In the genomic region with DNA sequence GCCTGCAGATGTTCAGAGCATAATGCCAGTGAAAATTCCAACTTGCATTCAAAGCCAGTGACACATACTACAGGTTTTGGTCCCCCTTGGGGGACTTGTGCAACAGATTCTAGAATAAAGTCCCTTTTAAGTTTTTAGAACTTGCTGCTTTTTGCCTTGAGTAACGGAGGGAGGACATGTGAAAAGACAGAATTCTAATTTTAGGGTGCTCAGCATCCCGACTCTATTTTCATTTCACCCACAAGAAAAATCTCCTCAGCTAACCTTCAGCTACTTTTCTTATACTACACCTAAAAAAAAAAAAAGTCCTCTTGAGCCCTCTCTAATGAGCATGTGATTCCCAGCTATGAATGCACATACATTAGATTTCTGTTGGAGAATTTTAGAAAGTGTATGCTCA, we compare ENCODE assay signal across 28 mouse cellular contexts.
DNase-seq lines count a peak whose midpoint lies in the region; ATAC-seq and TF ChIP-seq lines count a peak whose summit lies in the region.
"Had no signal": no experiment of that assay in that cellular context is flagged by ENCODE, and none has a peak within 500 bp of the region (broad histone marks: within the 10 kb centered on the region; RNA-seq: fewer than 3 reads in every experiment).

No protein-coding gene starts in this region.

- WGBS in limb, embryonic 10.5 days: 90% methylated on average over 2 of the region's 2 CpGs

- no peak overlapping the region for H3K4me3 ChIP-seq in left cerebral cortex, adult 2 months
- no peak overlapping the region for H3K4me3 ChIP-seq in limb, embryonic 10.5 days
- H3K4me3 ChIP-seq: embryonic facial prominence, embryonic 13.5 days; embryonic facial prominence, embryonic 15.5 days; erythroblast, embryonic 14.5 days; forebrain, embryonic 10.5 days; forebrain, embryonic 12.5 days had no signal

- H3K36me3 ChIP-seq in limb, embryonic 10.5 days: no peaks in the 10 kb centered on the region
- H3K36me3 ChIP-seq: embryonic facial prominence, embryonic 13.5 days; embryonic facial prominence, embryonic 15.5 days; forebrain, embryonic 10.5 days; forebrain, embryonic 12.5 days; G1E had no signal

- peak overlapping the region; percentile 49; the same call in 1 of the 2 replicates for H3K27ac ChIP-seq in left cerebral cortex, adult 2 months
- no peak overlapping the region for H3K27ac ChIP-seq in limb, embryonic 10.5 days
- H3K27ac ChIP-seq: embryonic facial prominence, embryonic 13.5 days; embryonic facial prominence, embryonic 15.5 days; forebrain, embryonic 10.5 days; forebrain, embryonic 12.5 days had no signal

- TF ChIP-seq CTCF in left cerebral cortex, adult 2 months (IDR thresholded peaks at IDR 0.05): no peak

- H3K4me1 ChIP-seq in limb, embryonic 10.5 days: no peaks in the 10 kb centered on the region
- H3K4me1 ChIP-seq: embryonic facial prominence, embryonic 13.5 days; embryonic facial prominence, embryonic 15.5 days; forebrain, embryonic 10.5 days; forebrain, embryonic 12.5 days had no signal

- DNase-seq in frontal cortex, postnatal 14 days (ENCODE audit: low spot score in 2 of 2): no peak
- DNase-seq in left cerebral cortex, adult 2 months (ENCODE audit: extremely low spot score in 1 of 2, low spot score in 2 of 2): no peak
- no peak for DNase-seq in left cerebral cortex, adult 18-20 months (ENCODE audit: low spot score in 2 of 2)
- no peak for DNase-seq in limb, embryonic 10.5 days (ENCODE audit: low spot score)
- DNase-seq: adrenal gland, adult 8-10 months; adrenal gland, postnatal 14 days; adrenal gland, postnatal 36 days; B cell, adult 2 months; cerebellum, adult 11 months; cerebellum, adult 18-20 months; cerebellum, adult 8-10 months; cerebellum, adult 9-11 months; cerebellum, postnatal 14 days; cerebellum, postnatal 36 days; embryo, embryonic 11 days had no signal

- intact Hi-C loops in left cerebral cortex, adult 2 months (cut with DNase I): loop anchor here (2.0 kb wide), 1 partner anchor 52 kb away; no protein-coding TSS in a partner anchor

- no peaks in the 10 kb centered on the region for H3K9me3 ChIP-seq in limb, embryonic 10.5 days (replicated peaks)
- H3K9me3 ChIP-seq: embryonic facial prominence, embryonic 13.5 days; embryonic facial prominence, embryonic 15.5 days; forebrain, embryonic 10.5 days; forebrain, embryonic 12.5 days had no signal

- no peaks in the 10 kb centered on the region for H3K27me3 ChIP-seq in limb, embryonic 10.5 days (ENCODE audit: low read depth, poor library complexity, severe bottlenecking)
- H3K27me3 ChIP-seq: CH12.LX; embryonic facial prominence, embryonic 13.5 days; embryonic facial prominence, embryonic 15.5 days; forebrain, embryonic 12.5 days; Patski had no signal

- peak; percentile 80 for ATAC-seq in frontal cortex, adult (ENCODE audit: low TSS enrichment)
- ATAC-seq: activated CD4-positive, CD25-positive, alpha-beta regulatory T cell, adult 4 months; CD4-positive, CD25-positive, alpha-beta regulatory T cell, adult 4 months; forebrain, embryonic 14.5 days; forebrain, embryonic 16.5 days; Patski had no signal
